Mouse (Mus musculus): ENCODE measurements around the gene Cass4. TPM values are rescaled to one million over a fixed set of nuclear protein-coding genes. Genes with fewer than 3 reads are reported as not detected.
A peak's percentile ranks its signal among the peaks of the same experiment; 100 is the strongest.

Gene Cass4
- polyA plus RNA-seq, 1 experiment, result not detected

DNA sequence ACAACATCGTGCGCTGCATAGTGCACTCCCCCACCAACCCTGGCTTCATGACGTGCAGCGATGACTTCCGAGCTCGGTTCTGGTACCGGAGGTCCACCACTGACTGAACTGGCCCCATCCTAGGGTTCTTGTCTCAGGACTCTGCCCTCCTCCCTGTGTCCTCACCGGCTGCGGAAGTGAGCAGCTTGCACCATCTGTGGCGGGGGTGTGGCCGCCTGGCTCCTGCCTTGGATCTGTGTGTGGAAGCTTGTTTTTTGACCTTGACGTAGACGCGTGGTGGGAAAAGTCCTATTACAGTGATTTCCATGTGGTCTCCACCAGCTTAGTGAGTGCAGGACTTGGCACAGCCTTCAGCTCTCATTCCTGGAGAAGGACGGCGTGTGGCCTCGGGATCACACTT is 13.1 kb upstream of the Cass4 start:
- Histone ChIP-seq H3K9me3 (ENCODE audit: control insufficient read depth, low read length) (no peaks in the 10 kb centered on the region), H3K27me3 (ENCODE audit: control insufficient read depth) (no peaks in the 10 kb centered on the region), H3K36me3 (ENCODE audit: control insufficient read depth) (peaks cover 77% of the 10 kb centered on the region), H3K4me1 (ENCODE audit: control insufficient read depth) (no peaks in the 10 kb centered on the region), H3K4me3 (replicated peaks) (no peak overlapping the region)
- TF ChIP-seq TAL1 (IDR thresholded peaks at IDR 0.05; ENCODE audit: low read length), result no peak

DNA sequence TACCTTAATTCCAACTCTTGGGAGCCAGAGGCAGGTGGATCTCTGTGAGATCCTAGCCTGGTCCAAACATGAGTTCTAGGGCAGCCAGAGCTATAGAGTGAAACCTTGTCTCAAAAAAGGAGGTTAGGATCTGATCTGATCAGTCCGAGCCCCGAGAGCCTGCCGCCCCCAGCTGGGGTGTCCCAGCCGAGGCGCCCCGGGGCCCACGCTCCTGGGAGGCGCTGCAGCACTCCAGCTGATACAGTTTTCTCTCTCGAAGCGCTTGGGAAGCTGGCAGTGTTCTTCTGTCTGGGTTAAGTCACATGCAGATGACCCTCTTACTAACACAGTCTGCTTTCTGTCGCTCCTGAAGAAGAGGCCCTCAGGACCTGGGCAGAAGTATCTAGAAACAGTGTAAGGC is 12.3 kb upstream of the Cass4 start:
- H3K4me3 ChIP-seq (replicated peaks), result no peak overlapping the region
- no peaks in the 10 kb centered on the region for H3K4me1 ChIP-seq (ENCODE audit: control insufficient read depth)
- TF ChIP-seq TAL1 (IDR thresholded peaks at IDR 0.05; ENCODE audit: low read length) (no peak), GATA1 (IDR thresholded peaks at IDR 0.05; ENCODE audit: low read length) (no peak)
- H3K36me3 ChIP-seq (ENCODE audit: control insufficient read depth), result peaks cover 69% of the 10 kb centered on the region
- H3K27me3 ChIP-seq (ENCODE audit: control insufficient read depth), result no peaks in the 10 kb centered on the region
- H3K9me3 ChIP-seq (ENCODE audit: control insufficient read depth, low read length), result no peaks in the 10 kb centered on the region

DNA sequence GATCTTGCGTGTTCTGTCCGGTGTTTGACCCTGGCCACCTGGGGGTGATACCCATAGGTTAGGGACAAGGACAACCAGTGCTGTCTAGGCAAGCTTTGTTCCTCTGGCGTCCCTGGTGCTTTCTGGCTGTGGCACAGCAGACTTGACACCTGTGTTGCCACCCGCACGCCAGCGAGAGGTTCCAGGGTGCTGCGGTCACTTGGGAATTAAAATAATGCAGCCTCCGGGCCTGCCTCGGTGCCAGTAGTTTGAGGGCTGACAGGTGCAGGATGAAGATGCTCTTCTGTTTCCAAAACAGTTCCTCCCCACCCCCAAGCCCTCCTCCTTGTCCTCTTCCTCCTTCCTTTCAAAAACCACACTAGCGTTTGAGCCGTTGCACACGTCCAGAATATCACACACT is 11.7 kb upstream of the Cass4 start:
- no peaks in the 10 kb centered on the region for H3K9me3 ChIP-seq (ENCODE audit: control insufficient read depth, low read length)
- no peaks in the 10 kb centered on the region for H3K27me3 ChIP-seq (ENCODE audit: control insufficient read depth)
- H3K4me1 ChIP-seq (ENCODE audit: control insufficient read depth), result no peaks in the 10 kb centered on the region
- no peak overlapping the region for H3K4me3 ChIP-seq (replicated peaks)
- peaks cover 63% of the 10 kb centered on the region for H3K36me3 ChIP-seq (ENCODE audit: control insufficient read depth)
- TF ChIP-seq TAL1 (IDR thresholded peaks at IDR 0.05; ENCODE audit: low read length), result no peak
- no peak for TF ChIP-seq GATA1 (IDR thresholded peaks at IDR 0.05; ENCODE audit: low read length)

DNA sequence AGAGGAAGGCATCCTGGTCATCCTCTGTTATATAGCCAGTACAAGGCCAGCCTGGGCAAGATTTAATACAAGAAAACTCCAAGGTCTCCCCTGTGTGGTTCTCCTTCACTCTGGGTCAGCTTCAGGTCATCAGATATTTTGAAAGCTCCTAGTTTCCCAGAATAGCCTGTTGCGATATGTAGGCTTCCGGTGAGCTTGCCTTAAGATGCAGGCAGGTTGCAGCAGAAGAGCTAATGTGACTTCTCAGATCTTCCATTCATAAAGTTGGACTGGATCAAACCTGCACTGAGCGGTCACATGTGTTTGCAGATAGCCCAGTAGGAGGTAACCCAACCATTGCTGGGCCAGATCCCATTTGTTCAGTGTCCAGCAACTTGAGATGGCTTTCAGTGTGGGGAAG is 8.9 kb upstream of the Cass4 start:
- TF ChIP-seq GATA1 (IDR thresholded peaks at IDR 0.05; ENCODE audit: low read length) (no peak), TAL1 (IDR thresholded peaks at IDR 0.05; ENCODE audit: low read length) (no peak)
- no peaks in the 10 kb centered on the region for H3K27me3 ChIP-seq (ENCODE audit: control insufficient read depth)

DNA sequence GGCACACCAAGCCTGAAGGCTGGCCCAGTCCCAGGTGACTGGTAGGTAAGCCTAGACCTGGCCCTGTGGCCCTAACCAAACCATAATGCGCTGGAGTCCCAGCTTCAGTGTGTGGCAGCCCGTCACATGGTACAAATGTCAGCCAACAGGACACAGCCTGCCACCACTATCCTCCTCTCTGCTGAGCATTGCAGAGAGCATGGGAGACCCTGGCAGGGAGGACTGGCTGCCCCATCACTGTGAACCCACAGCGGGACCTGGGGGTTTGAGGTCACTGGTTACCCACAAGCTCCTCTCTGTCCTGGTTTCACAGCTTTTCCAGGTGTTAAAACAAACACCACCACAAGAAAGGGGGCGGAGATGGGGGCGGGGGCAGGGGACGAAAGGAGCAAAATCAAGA is 3.3 kb upstream of the Cass4 start:
- no peaks in the 10 kb centered on the region for H3K9me3 ChIP-seq (ENCODE audit: control insufficient read depth, low read length)
- H3K4me1 ChIP-seq (ENCODE audit: control insufficient read depth), result peaks cover 12% of the 10 kb centered on the region
- peaks cover 7% of the 10 kb centered on the region for H3K27me3 ChIP-seq (ENCODE audit: control insufficient read depth)
- H3K36me3 ChIP-seq (ENCODE audit: control insufficient read depth), result no peaks in the 10 kb centered on the region
- TF ChIP-seq TAL1 (IDR thresholded peaks at IDR 0.05; ENCODE audit: low read length), result no peak
- TF ChIP-seq GATA1 (IDR thresholded peaks at IDR 0.05; ENCODE audit: low read length), result no peak
- H3K4me3 ChIP-seq (replicated peaks), result no peak overlapping the region

More for the DNA sequence above, 8.9 kb upstream of the Cass4 start:
- H3K4me1 ChIP-seq (ENCODE audit: control insufficient read depth), result no peaks in the 10 kb centered on the region
- H3K9me3 ChIP-seq (ENCODE audit: control insufficient read depth, low read length), result no peaks in the 10 kb centered on the region
- peaks cover 35% of the 10 kb centered on the region for H3K36me3 ChIP-seq (ENCODE audit: control insufficient read depth)
- H3K4me3 ChIP-seq (replicated peaks), result no peak overlapping the region

DNA sequence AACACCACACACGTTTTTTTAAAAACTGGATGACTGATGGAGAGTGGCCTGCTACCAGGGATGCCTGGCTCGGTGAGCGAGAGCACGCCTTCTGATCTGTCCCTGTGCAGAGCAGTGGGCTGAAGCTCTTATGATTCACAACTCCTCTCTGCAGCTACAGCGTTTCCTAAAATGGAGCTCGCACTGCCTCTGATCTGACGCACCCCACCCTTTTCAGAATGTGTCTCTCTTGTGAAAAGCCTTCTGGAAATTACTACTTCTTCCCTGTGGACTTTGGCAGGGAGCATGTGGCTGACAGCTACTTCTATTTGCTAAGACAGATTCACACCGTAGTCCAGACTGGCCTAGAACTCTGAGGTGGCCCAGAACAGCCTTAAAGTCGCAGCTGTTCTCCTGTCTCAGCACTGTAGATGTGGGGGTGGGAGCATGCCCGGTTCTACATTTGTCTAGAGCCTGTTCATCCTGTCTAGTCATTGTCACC is 1.5 kb upstream of the Cass4 start:
- Histone ChIP-seq H3K4me3 (replicated peaks) (no peak overlapping the region), H3K4me1 (ENCODE audit: control insufficient read depth) (peaks cover 12% of the 10 kb centered on the region), H3K9me3 (ENCODE audit: control insufficient read depth, low read length) (no peaks in the 10 kb centered on the region)

DNA sequence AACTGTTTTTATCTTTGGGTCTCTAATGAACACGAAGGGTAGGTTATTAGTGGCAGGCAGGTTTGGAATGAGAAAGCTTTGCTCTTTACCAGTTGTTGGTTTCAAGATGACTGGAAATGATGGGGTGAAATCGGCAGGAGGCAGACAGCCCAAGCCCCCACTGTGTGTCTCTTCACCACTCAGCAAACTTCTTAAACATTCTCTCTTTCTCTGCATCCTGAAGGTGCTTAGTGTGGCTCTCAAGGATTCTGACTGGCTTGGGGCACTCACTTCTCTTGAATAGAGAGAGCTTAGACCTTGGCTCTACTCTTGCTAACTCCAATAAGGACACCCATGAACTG is 428 bp downstream of the Cass4 start:
- Histone ChIP-seq H3K4me3 (replicated peaks) (peak overlapping the region; percentile 55), H3K9me3 (ENCODE audit: control insufficient read depth, low read length) (no peaks in the 10 kb centered on the region), H3K36me3 (ENCODE audit: control insufficient read depth) (no peaks in the 10 kb centered on the region), H3K4me1 (ENCODE audit: control insufficient read depth) (peaks cover 20% of the 10 kb centered on the region), H3K27me3 (ENCODE audit: control insufficient read depth) (peaks cover 7% of the 10 kb centered on the region)
- TF ChIP-seq TAL1 (IDR thresholded peaks at IDR 0.05; ENCODE audit: low read length) (no peak), GATA1 (IDR thresholded peaks at IDR 0.05; ENCODE audit: low read length) (no peak)

More for the DNA sequence above, 1.5 kb upstream of the Cass4 start:
- Histone ChIP-seq H3K27me3 (ENCODE audit: control insufficient read depth) (peaks cover 7% of the 10 kb centered on the region), H3K36me3 (ENCODE audit: control insufficient read depth) (no peaks in the 10 kb centered on the region)
- TF ChIP-seq TAL1 (IDR thresholded peaks at IDR 0.05; ENCODE audit: low read length) (no peak), GATA1 (IDR thresholded peaks at IDR 0.05; ENCODE audit: low read length) (no peak)

DNA sequence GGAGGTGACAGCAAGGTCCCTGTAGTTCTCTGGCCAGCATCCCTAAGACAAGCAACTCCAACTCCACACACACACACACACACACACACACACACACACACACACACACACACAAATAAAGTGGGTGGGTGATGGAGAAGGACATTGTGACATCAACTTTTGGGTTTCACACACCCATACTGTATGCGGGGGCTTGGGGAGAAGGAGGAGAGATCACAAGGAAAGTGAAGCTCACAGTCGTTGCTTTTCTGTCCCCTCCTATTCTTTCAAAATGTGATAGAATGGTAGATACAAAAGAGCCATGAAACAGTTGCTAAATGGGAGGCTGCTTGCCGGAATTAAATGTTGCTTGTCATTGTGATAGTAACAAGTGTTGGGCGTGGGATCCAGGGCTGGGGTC is 1.1 kb downstream of the Cass4 start:
- no peak for TF ChIP-seq GATA1 (IDR thresholded peaks at IDR 0.05; ENCODE audit: low read length)
- H3K27me3 ChIP-seq (ENCODE audit: control insufficient read depth), result peaks cover 7% of the 10 kb centered on the region
- peaks cover 20% of the 10 kb centered on the region for H3K4me1 ChIP-seq (ENCODE audit: control insufficient read depth)
- no peaks in the 10 kb centered on the region for H3K36me3 ChIP-seq (ENCODE audit: control insufficient read depth)
- no peaks in the 10 kb centered on the region for H3K9me3 ChIP-seq (ENCODE audit: control insufficient read depth, low read length)
- no peak overlapping the region for H3K4me3 ChIP-seq (replicated peaks)

DNA sequence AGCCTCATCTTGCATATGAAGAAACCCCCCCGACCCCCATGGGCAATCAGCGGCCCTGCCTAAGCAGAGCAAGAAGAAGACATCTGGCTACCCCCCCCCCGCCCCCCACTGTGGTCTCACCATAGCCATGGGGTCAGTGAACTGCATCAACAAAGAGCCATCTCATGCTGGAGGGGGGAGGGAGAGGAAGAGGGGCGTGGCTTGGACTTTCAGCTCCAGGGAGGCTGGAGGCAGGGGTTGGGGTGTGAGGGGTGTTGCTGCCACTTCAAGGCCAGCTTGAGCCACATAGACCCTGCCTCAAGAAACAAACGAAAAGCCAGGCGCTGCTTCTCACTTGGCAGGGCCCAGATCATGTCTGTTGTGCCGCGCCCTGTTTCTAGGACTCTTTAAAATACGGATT is 2.4 kb downstream of the Cass4 start:
- H3K27me3 ChIP-seq (ENCODE audit: control insufficient read depth), result peaks cover 11% of the 10 kb centered on the region
- H3K36me3 ChIP-seq (ENCODE audit: control insufficient read depth), result no peaks in the 10 kb centered on the region
- H3K9me3 ChIP-seq (ENCODE audit: control insufficient read depth, low read length), result no peaks in the 10 kb centered on the region
- peaks cover 20% of the 10 kb centered on the region for H3K4me1 ChIP-seq (ENCODE audit: control insufficient read depth)
- TF ChIP-seq TAL1 (IDR thresholded peaks at IDR 0.05; ENCODE audit: low read length), result no peak
- TF ChIP-seq GATA1 (IDR thresholded peaks at IDR 0.05; ENCODE audit: low read length), result no peak
- no peak overlapping the region for H3K4me3 ChIP-seq (replicated peaks)

DNA sequence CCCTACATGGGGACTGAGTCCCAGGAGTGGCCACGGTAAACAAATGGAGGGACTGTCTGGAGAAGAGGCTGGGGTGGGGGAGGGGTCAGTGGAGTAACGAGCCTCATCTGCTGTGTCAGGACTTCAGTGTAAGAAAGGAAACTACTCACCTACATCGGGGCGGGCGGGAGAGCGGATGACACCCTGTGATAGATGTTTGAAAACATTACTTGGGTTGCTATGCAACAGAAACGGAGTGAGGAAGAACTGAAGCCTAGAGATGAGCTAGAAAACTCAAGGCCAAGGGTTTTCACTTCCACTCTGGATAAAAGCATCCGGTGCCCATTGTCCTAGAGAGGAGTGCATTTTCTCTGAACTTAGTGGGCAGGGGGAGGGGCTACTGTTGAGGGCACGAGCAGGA is 6.3 kb downstream of the Cass4 start:
- TF ChIP-seq TAL1 (IDR thresholded peaks at IDR 0.05; ENCODE audit: low read length), result no peak
- no peak for TF ChIP-seq GATA1 (IDR thresholded peaks at IDR 0.05; ENCODE audit: low read length)
- H3K27me3 ChIP-seq (ENCODE audit: control insufficient read depth), result peaks cover 11% of the 10 kb centered on the region
- peaks cover 7% of the 10 kb centered on the region for H3K4me1 ChIP-seq (ENCODE audit: control insufficient read depth)
- H3K36me3 ChIP-seq (ENCODE audit: control insufficient read depth), result no peaks in the 10 kb centered on the region
- no peak overlapping the region for H3K4me3 ChIP-seq (replicated peaks)
- no peaks in the 10 kb centered on the region for H3K9me3 ChIP-seq (ENCODE audit: control insufficient read depth, low read length)

All from erythroblast, embryonic 14.5 days (primary cell).